Mouse (Mus musculus): Measurements from ENCODE around the gene Mpdu1. TPM values are rescaled to one million over a fixed set of nuclear protein-coding genes. Genes with fewer than 3 reads are reported as not detected.

The Mpdu1 gene
- 10 to 100 TPM; 51.6 to 54.9 TPM for total RNA-seq (2023)

DNA sequence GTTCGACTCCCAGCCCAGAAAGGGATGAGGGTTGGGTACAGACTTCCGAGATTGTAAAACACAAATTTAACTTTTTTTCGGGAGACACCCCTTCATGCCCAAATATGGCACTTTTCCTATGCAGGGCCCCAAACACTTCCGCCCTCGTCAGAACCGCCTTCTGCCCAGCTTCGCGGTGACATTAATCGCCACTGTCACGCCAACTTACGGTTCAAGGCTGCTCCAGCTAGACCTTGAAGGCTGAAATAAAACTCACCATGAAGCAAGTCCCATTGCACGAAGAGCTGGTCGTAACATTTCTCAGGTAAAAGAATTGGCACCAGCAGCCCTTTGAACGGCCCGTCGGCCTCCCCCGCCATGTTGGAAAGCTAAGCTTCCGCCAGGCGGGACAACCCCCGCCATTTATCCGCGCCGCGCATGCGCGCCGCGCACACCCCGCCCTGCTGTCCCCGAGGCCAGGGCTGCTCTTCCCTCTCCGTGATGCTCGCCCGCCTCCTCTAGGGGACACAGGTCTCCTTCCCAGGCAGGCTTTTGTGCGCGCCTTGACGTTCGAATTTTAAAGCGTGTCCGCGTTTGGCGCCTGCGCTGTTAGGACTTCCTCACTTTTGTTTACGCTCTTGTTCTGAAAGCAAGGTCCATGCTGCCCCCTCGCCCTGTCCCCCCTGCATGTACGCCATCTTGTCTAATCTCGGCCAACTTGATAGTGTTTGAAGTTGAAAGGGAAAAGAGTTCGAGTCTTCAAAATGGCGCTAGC lies at the start of gene Mpdu1:
Mpdu1 (minus strand) TSS at position 430 of the 754 bp plus-strand sequence.

DNA sequence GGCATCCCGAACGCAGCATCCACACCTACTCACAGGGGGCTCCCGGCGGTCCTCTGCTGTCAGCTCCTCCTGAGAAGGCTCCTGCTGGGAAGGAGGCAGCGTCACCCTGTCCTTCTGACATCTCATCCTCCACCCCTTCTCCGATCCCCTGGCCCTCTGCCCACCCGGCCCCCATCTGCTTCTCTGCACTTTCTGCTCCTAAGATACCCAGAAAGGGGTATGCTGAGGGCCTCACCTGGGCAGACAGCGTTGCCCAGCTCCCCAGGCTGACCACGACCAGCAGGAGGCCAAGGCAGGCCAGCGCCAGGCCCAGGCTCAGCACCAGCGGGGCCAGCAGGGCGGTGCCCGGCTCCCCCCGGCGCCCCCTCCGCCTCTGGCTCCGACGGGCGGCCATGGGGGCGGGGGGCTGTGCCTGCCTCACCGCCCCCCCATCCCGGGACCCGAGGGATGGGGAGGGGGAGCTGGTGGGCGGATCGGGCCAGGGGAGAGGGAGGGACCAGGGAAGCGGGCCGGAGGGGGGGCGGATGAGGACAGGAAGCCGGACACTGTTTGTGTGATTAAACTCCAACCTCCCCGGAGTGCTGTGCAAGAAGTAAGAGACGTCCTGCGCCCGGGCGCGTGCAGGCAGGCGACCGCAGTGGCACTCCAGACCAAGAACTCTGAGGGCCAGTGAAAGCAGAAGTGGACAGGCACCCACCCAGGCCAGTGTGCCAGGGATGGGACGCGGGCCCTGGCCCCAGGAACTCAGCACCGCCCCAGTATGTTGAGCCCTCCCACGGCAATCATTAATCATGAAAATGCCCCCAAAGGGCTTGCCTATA lies 33.1 kb upstream of the Mpdu1 start, which contains the start of the genes Tnfsf12 and Tnfsfm13:
Tnfsf12 (minus strand) TSS at position 489 of the 821 bp plus-strand sequence.
Tnfsfm13 (minus strand) TSS at position 738 of the 821 bp plus-strand sequence.

DNA sequence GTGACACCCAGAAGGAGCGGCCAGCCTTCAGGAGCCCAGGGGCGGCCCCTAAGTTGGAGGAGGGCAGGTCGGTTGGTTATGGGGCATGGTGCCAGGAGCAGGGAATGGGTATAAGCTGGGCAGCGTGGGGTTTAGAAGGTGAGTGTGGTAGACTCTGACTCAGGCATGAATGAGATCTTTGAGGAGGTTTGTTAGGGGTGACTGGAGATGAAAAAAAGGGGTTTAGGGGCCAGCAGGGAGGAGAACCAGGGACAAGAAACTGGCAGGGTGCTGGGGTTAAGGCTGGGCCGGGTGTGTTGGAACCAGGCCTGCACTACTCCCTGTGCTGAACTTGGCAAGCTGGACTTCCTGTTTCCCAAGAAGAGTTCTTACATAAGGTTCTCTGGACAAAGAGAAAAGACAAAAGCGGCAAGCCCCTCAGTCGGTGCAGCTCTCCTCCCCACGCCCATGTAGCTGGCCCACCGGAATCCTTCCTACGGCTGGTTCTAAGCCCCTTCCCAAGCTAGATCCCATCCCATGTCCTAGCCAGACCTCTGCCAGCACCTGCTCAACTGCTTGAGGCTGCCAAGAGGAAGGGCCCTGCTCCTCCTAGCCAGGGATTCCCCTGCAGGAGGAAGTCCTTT lies 23.2 kb upstream of the Mpdu1 start, which contains the start of gene Tnfsf13:
Tnfsf13 (minus strand) TSS at position 259 of the 623 bp plus-strand sequence.

DNA sequence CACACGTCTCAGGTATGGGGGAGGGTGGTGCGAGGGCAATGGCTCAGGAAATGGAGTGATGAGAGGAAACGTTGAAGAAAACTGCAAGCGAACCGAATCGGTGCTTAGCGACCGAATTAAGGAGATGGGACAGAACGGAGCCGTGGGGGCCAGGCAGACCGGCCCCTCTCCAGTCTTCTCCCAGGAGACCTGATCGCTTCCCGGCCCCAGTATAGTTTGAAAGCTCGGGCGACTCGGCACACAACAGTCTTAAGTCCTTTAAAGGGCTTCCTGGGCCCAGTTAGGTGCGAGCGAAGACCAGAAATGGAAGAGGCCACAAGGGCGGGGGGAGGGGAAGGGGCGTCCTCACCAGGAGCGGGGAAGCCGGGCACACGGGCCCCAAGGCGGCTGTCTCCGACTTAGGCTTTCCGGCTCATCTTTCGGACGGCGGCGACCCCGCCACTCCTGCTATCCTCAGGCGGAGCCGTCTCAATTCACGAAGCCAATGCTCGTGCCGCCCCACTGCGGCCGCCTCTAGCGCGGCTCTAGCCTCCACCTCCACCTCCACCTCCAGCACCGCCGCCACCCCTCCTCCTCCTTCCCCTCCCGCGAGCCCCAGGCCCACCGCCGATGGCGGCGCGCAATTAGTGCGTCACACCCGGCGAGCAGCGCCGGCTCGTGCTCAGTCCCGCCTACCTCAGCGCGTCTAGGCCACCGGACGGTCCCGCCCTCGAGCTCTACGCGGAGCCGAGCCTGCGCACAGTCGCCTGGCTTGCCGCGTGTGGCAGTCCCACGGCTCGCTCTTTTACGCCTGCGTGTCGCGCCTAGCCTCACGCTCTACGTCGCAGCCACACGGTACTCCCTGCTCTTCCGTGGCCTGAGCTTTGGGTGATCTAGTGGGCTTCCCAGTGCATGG lies 19.1 kb upstream of the Mpdu1 start, which contains the start of gene Senp3:
Senp3 (minus strand) TSS at position 771 of the 895 bp plus-strand sequence.

DNA sequence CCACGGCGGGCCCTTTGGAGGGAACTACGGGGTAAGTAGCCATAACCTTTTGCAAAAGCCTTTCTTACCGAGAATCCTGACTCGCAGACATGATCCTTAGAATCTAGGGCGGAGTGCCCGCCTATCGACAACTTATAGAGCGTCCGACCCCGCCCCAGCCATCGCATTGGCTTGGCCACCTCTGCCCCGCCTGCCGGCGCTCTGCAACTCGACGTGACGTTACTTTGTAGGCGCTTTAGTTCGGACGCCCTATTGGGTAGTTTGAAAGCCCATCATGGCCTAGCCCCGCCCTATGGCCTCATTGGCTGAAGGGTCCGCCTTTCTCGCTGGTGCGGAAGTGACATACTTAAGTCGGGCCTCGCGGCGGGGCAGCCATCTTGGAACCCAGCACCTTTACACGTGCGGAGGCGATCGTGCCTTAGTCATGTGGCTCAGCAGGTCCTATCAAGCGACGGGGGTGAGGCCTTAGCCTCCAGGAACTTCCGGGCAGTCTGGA lies 9.8 kb upstream of the Mpdu1 start, which contains the start of gene Eif4a1:
Eif4a1 (minus strand) TSS at position 213 of the 496 bp plus-strand sequence.

DNA sequence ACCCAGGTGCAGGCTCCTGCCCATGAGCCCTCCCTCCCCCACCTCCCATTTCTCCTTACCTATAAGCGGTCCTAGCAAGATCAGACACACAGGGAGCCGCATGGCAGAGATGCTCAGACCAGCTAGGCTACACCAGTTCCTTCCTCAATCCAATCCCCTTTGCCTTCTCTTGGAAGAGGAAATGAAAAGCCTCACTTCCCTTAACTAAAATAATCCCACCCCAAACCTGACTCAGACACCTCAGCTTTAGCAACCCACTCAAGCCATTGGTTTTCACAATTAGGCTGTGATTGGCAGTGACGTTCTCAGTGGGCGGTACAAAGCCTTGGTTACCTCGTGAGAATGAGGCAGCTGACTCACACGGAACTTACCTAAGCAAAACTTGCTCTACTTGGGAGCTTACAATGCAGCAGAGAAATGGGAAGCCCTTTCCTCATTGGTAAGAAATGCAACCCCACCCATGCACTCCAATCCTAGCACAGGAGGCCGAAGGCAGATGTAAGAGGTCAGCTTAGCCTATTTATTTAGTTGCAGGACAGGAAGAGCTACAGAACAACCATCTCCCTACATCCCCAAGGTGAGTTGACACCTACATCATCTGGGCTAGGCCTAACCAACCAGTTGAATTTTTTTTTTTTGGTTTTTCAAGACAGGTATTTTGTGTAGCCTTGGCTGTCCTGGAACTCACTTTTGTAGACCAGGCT lies 3.7 kb upstream of the Mpdu1 start, which contains the start of gene Cd68:
Cd68 (minus strand) TSS at position 193 of the 704 bp plus-strand sequence.

DNA sequence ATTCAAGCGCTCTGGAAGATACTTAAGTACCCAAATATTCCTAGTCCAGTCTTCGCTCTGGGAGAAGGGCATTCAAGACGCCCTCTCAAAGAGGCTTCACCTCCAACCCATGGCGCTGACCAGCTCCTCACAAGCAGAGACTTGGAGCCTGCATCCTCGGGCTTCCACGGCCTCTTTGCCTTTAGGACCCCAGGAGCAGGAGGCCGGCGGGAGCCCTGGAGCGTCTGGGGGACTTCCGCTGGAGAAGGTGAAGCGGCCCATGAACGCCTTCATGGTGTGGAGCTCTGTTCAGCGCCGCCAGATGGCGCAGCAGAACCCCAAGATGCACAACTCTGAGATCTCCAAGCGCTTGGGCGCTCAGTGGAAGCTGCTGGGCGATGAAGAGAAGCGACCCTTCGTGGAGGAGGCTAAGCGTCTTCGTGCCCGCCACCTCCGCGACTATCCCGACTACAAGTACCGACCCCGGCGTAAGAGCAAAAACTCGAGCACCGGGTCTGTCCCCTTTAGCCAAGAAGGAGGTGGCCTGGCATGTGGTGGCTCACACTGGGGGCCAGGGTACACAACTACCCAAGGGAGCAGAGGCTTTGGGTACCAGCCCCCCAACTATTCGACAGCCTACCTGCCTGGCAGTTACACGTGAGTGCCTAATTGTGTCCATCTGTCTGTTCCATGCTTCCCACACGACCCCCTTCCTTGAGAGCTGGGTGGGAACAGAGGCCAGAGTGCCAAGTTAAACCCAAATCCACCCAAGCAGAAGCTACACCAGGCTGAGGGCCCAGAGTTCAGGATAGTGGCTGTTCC lies 7.0 kb downstream of the Mpdu1 start, which contains the start of gene Sox15:
Sox15 (plus strand) TSS at position 51 of the 801 bp plus-strand sequence.

DNA sequence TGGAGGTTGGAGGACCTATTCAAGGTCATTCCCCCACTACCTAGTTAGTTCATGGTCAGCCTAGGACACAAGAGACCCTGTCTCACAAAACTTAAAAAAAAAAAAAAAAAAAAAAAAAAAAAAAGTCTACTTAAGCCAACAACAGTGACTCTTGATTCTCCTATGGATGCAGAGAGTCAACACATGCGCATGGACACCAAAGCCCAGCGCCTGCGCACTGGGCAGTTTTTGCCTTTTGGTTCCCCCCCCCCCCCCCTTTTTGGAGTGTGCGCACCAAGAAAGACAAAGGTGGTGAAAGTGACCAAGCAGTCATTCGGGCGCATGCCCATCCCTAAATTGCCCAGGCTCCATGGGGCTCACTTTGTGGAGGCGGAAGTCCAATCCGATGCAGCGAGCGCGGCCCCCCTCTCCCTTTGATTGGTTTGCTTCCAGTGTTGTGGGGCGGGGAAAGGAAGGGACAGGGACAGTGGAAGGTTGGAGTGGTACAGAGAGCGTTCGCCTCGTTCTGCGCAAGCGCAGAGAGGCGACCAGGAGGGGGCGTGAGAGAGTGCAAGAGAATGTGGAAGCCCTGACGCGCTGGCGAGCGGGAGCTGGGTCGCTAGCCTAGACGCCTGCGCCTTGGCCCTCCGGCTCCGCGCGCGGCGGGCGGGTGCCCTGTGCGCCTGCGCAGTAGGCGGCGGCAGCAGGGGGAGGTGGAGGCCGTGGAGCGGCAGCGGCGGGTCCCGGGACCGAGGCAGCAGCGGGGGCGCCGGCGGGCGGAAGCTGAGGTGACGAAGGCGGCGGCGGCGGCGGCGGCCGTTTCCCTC lies 30.0 kb downstream of the Mpdu1 start, which contains the start of gene Fxr2:
Fxr2 (plus strand) TSS at position 707 of the 806 bp plus-strand sequence.

DNA sequence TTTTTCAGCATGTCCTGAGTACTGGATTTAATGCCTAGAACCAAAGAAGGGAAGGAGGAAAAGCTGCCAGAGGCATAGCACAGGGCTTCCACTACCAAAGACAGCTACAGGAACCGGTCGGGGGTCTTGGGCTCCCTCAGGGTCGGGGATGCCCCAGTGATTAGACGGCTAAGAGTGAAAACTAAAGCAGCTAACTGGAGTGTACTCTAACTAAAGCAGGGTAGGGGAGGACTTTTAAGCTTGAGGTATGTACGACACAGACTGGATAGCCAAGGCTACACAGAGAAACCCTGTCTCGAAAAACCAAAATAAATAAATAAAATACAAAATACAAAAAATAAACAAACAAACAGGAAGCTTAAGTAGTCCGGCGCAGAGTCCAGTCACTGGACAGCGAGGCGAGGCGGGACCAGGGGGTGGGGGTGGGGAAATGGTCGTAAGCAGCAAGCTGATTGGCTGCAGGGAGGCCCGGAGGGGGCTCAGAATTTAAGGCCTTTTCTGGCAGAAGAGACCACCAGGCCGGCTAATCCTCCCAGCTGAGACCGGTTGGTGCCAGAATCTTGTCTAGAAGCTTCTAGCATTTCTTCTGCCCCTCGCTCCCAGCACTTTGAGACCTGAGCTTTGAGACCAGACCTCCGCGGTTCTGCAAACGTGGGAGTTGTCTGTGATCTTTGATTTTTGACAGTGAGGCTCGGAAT lies 40.7 kb downstream of the Mpdu1 start, which contains the start of gene Sat2:
Sat2 (plus strand) TSS at position 454 of the 698 bp plus-strand sequence.

DNA sequence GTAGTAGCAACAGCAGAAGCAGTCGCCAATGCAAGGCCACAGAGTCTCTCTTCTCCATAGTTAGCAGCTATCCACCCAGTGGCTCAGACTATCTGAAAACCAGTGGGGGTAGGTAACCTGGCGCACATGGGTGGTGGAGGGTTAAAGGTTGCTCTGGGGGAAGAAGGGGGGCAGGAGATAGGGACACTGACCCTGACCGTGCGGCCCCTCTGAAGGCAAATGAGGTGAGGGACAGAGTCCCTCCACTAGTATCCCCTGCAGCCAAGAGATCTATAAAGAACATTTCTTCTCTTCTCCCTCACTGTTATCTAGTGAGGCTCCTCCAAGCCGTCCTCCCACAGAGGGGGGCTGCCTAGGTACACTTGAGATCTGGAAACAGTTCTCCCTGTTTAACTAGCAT lies 44.6 kb downstream of the Mpdu1 start, which contains the start of gene Shbg:
Shbg (minus strand) TSS at position 101 of the 400 bp plus-strand sequence.

Other genes with a start within 250 kb of the Mpdu1 start
- 100 to 1,000 TPM; 148 to 175 TPM for gene Kdm6b, start 249.0 kb downstream of the Mpdu1 start, total RNA-seq (2023)
- gene Dnah2, start 113.5 kb downstream of the Mpdu1 start, total RNA-seq (2023): 1 to 10 TPM; 9.6 to 9.8 TPM
- gene Efnb3, start 102.4 kb downstream of the Mpdu1 start, total RNA-seq (2023): under 1 TPM; 0.18 to 0.20 TPM
- gene Wrap53, start 82.4 kb downstream of the Mpdu1 start, total RNA-seq (2023): 1 to 10 TPM; 9.0 to 9.8 TPM
- 10 to 100 TPM; 59.1 to 59.7 TPM for gene Trp53, start 82.3 kb downstream of the Mpdu1 start, total RNA-seq (2023)
- gene Atp1b2, start 56.7 kb downstream of the Mpdu1 start, total RNA-seq (2023): 1 to 10 TPM; 5.4 to 6.9 TPM
- gene Shbg, start 44.7 kb downstream of the Mpdu1 start, total RNA-seq (2023): not detected
- gene Sat2, start 40.6 kb downstream of the Mpdu1 start, total RNA-seq (2023): not detected
- 10 to 100 TPM; 42.3 to 53.2 TPM for gene Fxr2, start 29.7 kb downstream of the Mpdu1 start, total RNA-seq (2023)
- under 1 TPM in 1 of 2 experiments, not detected in 1; 0.55 TPM for gene Sox15, start 7.3 kb downstream of the Mpdu1 start, total RNA-seq (2023)
- 100 to 1,000 TPM; 138 to 157 TPM for gene Cd68, start 3.5 kb upstream of the Mpdu1 start, total RNA-seq (2023)
- gene Eif4a1, start 9.8 kb upstream of the Mpdu1 start, total RNA-seq (2023): 100 to 1,000 TPM; 554 to 653 TPM
- gene Senp3, start 19.4 kb upstream of the Mpdu1 start, total RNA-seq (2023): 10 to 100 TPM; 64.7 to 65.2 TPM
- 10 to 100 TPM; 15.8 to 16.0 TPM for gene Tnfsf13, start 23.1 kb upstream of the Mpdu1 start, total RNA-seq (2023)
- 1 to 10 TPM; 7.9 to 8.7 TPM for gene Tnfsf12, start 33.2 kb upstream of the Mpdu1 start, total RNA-seq (2023)
- gene Tnfsfm13, start 33.5 kb upstream of the Mpdu1 start, total RNA-seq (2023): 1 to 10 TPM; 4.7 to 5.5 TPM
- 10 to 100 TPM; 82.6 to 86.1 TPM for gene Polr2a, start 96.0 kb upstream of the Mpdu1 start, total RNA-seq (2023)
- gene Slc35g3, start 99.3 kb upstream of the Mpdu1 start, total RNA-seq (2023): not detected
- 1 to 10 TPM; 2.4 to 3.3 TPM for gene Zbtb4, start 103.3 kb upstream of the Mpdu1 start, total RNA-seq (2023)
- gene Chrnb1, start 133.3 kb upstream of the Mpdu1 start, total RNA-seq (2023): 1 to 10 TPM in 1 of 2 experiments, under 1 TPM in 1; 0.79 to 1.9 TPM
- gene Fgf11, start 139.2 kb upstream of the Mpdu1 start, total RNA-seq (2023): under 1 TPM in 1 of 2 experiments, not detected in 1; 0.18 TPM
- gene Tmem102, start 143.0 kb upstream of the Mpdu1 start, total RNA-seq (2023): not detected
- gene Gm39566, start 152.7 kb upstream of the Mpdu1 start, total RNA-seq (2023): not detected
- gene Spem2, start 155.8 kb upstream of the Mpdu1 start, total RNA-seq (2023): not detected
- gene Spem1, start 159.5 kb upstream of the Mpdu1 start, total RNA-seq (2023): not detected
- gene Nlgn2, start 175.1 kb upstream of the Mpdu1 start, total RNA-seq (2023): 1 to 10 TPM; 1.3 to 2.1 TPM
- gene Tmem256, start 175.9 kb upstream of the Mpdu1 start, total RNA-seq (2023): 100 to 1,000 TPM in 1 of 2 experiments, 10 to 100 TPM in 1; 99.2 to 106 TPM
- gene Plscr3, start 183.7 kb upstream of the Mpdu1 start, total RNA-seq (2023): 10 to 100 TPM; 35.0 to 35.9 TPM
- gene Tnk1, start 196.1 kb upstream of the Mpdu1 start, total RNA-seq (2023): not detected
- 1 to 10 TPM in 1 of 2 experiments, under 1 TPM in 1; 0.88 to 1.2 TPM for gene Tmem95, start 215.4 kb upstream of the Mpdu1 start, total RNA-seq (2023)
- 1 to 10 TPM; 8.6 to 9.0 TPM for gene Kctd11, start 218.8 kb upstream of the Mpdu1 start, total RNA-seq (2023)
- gene Acap1, start 232.9 kb upstream of the Mpdu1 start, total RNA-seq (2023): 100 to 1,000 TPM; 260 to 263 TPM
- 1 to 10 TPM; 3.0 to 3.2 TPM for gene 2810408A11Rik, start 238.3 kb upstream of the Mpdu1 start, total RNA-seq (2023)
- 10 to 100 TPM; 20.9 to 27.6 TPM for gene Neurl4, start 238.4 kb upstream of the Mpdu1 start, total RNA-seq (2023)

All from neutrophil, adult 83 days (primary cell).